Mouse (Mus musculus): ENCODE data around the gene Bcl3.

Bcl3 gene

DNA sequence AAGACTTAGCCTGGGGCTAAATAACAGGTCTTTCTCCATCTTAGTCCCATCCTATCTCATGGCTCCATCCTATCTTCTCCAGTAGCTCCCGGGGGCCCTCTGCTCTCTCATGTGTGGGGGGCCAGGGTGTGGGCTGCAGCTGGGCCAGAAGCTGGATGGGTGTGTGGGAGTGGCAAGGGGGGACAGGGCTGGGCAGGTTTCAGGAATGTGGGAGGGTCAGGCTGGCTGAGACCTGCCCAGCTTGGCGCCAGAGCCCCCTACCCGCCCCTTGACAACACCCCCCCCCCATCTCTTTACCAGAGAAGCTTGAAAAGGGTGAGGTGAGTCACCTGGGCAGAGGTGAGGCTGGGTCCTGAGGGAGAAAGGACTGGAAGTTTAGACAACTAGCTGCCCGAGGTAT is 53.6 kb downstream of the Bcl3 start:
- DNase-seq (ENCODE audit: low spot score), result no peak

DNA sequence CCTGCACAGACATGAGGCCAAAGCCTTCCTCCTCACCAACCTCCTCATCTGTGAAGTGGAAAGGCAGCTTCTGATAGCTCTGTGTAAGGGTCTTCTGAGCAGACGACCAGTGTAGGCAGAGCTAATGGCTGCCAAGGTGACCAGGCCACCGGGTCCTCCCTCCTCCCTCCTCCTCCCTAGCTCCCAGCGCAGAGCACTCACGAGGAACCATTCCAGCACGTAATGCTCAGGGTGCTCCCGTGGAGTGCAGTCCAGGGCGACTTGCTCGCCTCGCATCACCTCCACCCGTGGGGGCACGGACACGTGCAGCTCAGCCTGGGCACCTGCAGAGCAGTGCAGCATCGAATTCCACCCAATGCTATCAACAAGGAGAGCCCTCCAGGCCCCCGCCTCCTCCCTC is 54.3 kb downstream of the Bcl3 start:
- DNase-seq (ENCODE audit: low spot score), result no peak

DNA sequence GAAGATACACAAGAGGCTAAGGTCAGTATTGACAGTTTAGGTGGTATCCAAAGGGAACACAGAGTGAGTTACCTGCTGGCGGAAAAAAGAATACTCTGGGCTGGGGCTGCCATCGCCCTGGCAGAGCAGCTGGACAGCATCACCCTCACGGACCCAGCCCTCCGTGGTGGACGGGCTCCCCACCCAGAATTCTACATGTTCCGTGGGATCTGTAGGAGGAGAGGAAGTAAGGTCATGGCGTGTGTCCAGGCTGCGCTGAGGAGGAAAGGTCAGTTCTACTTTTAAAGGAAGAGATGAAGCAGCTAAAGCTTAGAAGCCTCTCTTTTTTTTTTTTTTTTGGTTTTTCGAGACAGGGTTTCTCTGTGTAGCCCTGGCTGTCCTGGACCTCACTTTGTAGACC is 58.0 kb downstream of the Bcl3 start:
- no peak for DNase-seq (ENCODE audit: low spot score)

DNA sequence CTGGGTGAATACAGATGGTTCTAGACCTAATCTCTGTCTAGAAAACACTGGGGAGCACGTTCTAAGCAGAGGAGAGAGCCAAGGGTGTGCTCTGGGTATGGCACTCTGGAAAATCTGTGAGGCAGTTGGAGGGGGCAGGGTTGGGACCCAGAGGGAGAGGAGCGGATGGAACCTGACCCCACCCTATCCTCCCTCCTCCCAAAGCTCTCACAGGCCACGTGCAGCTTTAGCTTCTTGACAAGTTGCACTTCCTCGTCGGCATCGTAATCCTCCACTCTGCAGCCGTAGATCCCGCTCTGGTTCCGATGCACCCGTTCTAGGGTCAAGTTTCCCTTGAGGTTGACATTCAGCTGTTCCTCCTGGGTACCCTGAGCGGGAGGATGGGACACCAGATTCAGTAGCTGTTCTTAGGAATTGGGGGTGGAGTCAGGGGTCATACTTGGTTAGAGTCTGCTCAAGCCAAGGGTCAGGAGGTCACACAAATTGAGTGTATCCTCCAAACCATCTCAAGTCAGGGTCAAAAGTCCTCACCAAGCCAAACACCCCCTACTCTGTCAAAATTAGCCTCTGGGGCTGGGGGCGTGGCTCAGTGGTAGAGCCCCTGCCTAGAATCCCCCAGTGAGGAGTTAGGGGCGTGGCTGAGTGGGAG is 58.6 kb downstream of the Bcl3 start:
- no peak for DNase-seq (ENCODE audit: low spot score)

DNA sequence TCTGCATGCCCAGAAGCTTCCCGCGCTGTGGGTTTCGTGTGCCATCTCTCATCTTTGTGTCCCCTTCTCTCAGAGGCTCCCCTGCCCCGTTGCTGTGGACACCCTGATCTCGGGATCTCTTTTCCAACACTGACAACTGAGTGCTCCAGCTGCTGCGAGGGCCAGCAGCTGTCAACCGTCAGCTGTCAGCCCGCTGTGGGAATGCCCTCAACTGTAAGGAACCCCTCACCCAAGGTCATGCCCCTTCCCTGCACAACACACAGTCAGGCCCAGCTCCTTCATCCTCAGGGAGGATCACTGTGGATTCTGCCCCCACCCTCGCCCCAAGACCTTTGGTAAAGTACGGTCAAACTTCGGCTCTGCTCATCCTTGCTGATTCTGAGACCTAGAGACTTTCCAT is 60.3 kb downstream of the Bcl3 start:
- DNase-seq (ENCODE audit: low spot score), result no peak

DNA sequence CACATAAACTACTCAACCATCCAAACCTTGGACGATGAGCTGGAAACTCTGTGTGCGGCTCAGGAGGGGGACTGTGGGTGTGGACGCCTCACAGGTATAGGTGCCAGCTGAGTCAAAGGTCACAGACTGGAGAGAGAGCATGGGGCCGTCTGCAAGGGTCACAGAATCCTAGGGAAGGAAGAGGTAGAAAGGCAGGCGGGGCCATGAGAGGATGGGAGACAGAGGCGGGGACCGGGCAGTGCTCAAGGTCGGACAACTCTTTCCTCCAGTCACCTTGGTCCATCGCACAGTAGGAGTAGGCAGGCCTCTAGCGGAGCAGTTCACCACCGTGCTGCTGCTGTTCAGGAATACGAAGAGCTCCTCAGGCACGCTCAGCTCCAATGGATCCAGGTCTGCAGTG is 62.5 kb downstream of the Bcl3 start:
- no peak for DNase-seq (ENCODE audit: low spot score)

DNA sequence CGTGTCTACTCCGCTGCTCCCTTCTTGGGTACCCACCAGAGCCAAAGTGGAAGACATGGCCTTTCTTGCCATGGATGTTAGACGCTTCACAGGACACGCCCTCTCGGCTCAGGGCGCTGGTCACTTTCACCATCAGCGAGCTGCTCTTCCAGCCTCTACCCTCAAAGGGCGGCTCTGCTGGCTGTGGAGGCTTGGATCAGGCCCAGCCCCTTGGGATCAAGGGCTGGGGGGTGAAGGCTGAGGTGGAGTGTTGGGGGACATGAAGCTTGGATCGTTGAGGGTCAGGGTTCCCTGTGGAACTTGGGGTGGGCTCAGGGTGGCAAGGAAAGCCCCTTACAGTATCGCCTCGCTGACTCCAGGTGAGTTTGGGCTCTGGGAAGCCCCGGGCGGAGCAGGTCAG is 63.9 kb downstream of the Bcl3 start:
- no peak for DNase-seq (ENCODE audit: low spot score)

Measured in MN1 (cell line).